Mouse (Mus musculus): ENCODE data around the gene Zfp354a. TPM values are rescaled to one million over a fixed set of nuclear protein-coding genes. Genes with fewer than 3 reads are reported as not detected.
"Not testable (repeated sequence)": the region's sequence is repeated elsewhere in the genome, so short reads cannot be mapped to it uniquely, and the experiment has no call there.

Gene Zfp354a
- polyA plus RNA-seq (2014; fragmentation: Nextera tagmentation; extraction: Ambion mirVana), result 10.3 and 13.4 TPM in 2 replicates

GRCm38 (mm10) chr11:51059151-51059571 is at the start of gene Zfp354a:
Gene Zfp354a, plus strand, starts transcription at chr11:51059257.
- ATAC-seq (ENCODE audit: low FRiP score) (peak; percentile 96), DNase-seq (ENCODE audit: low spot score, missing footprints) (peak; percentile 98)
- Histone ChIP-seq H3K36me3 (ENCODE audit: control insufficient read depth, insufficient read depth, low read length) (no peaks in the 10 kb centered on the region), H3K4me2 (peak within 1 kb of the TSS; percentile 88), H3K9me3 (ENCODE audit: control insufficient read depth, low read length) (no peaks in the 10 kb centered on the region), H3K27me3 (ENCODE audit: control insufficient read depth, insufficient read depth, low read length) (no peaks in the 10 kb centered on the region), H3K4me3 (ENCODE audit: low read depth, low read length) (peak within 1 kb of the TSS; percentile 69), H3K27ac (ENCODE audit: low read depth, low read length) (peak within 1 kb of the TSS; percentile 36; the same call in 1 of the 2 replicates), H3K9ac (ENCODE audit: low read length) (peak within 1 kb of the TSS; percentile 90), H3K4me1 (ENCODE audit: control insufficient read depth, insufficient read depth, low read length) (peaks cover 6% of the 10 kb centered on the region)
- 0% methylated on average over 32 of the region's 32 CpGs for WGBS

GRCm38 (mm10) chr11:51011821-51012220 is 47.2 kb upstream of the Zfp354a start:
- no peak for DNase-seq (ENCODE audit: low spot score, missing footprints)
- Histone ChIP-seq H3K4me2 (no peak overlapping the region), H3K27ac (ENCODE audit: low read depth, low read length) (no peak overlapping the region), H3K9me3 (ENCODE audit: control insufficient read depth, low read length) (no peaks in the 10 kb centered on the region), H3K9ac (ENCODE audit: low read length) (no peak overlapping the region), H3K4me1 (ENCODE audit: control insufficient read depth, insufficient read depth, low read length) (no peaks in the 10 kb centered on the region), H3K27me3 (ENCODE audit: control insufficient read depth, insufficient read depth, low read length) (no peaks in the 10 kb centered on the region), H3K36me3 (ENCODE audit: control insufficient read depth, insufficient read depth, low read length) (no peaks in the 10 kb centered on the region), H3K4me3 (ENCODE audit: low read depth, low read length) (no peak overlapping the region)
- no peak for ATAC-seq (ENCODE audit: low FRiP score)
- WGBS, result 86% methylated on average over 5 of the region's 5 CpGs

GRCm38 (mm10) chr11:51013936-51014335 is 45.1 kb upstream of the Zfp354a start, which contains the start of gene Olfr54:
Gene Olfr54, plus strand, starts transcription at chr11:51014236.
- H3K9me3 ChIP-seq (ENCODE audit: control insufficient read depth, low read length), result no peaks in the 10 kb centered on the region
- H3K36me3 ChIP-seq (ENCODE audit: control insufficient read depth, insufficient read depth, low read length), result no peaks in the 10 kb centered on the region
- WGBS, result 65% methylated on average over 1 of the region's 1 CpGs
- no peaks in the 10 kb centered on the region for H3K27me3 ChIP-seq (ENCODE audit: control insufficient read depth, insufficient read depth, low read length)
- H3K4me2 ChIP-seq, result no peak within 1 kb of the TSS
- no peaks in the 10 kb centered on the region for H3K4me1 ChIP-seq (ENCODE audit: control insufficient read depth, insufficient read depth, low read length)
- H3K4me3 ChIP-seq (ENCODE audit: low read depth, low read length), result no peak within 1 kb of the TSS
- no peak within 1 kb of the TSS for H3K27ac ChIP-seq (ENCODE audit: low read depth, low read length)
- ATAC-seq (ENCODE audit: low FRiP score), result no peak
- H3K9ac ChIP-seq (ENCODE audit: low read length), result no peak within 1 kb of the TSS
- no peak for DNase-seq (ENCODE audit: low spot score, missing footprints)

GRCm38 (mm10) chr11:51016341-51016740 is 42.7 kb upstream of the Zfp354a start:
- no peak overlapping the region for H3K4me3 ChIP-seq (ENCODE audit: low read depth, low read length)
- H3K27ac ChIP-seq (ENCODE audit: low read depth, low read length), result no peak overlapping the region
- no peak overlapping the region for H3K4me2 ChIP-seq
- H3K36me3 ChIP-seq (ENCODE audit: control insufficient read depth, insufficient read depth, low read length), result no peaks in the 10 kb centered on the region
- WGBS, result 61% methylated on average over 2 of the region's 2 CpGs
- no peak for DNase-seq (ENCODE audit: low spot score, missing footprints)
- H3K4me1 ChIP-seq (ENCODE audit: control insufficient read depth, insufficient read depth, low read length), result no peaks in the 10 kb centered on the region
- H3K9me3 ChIP-seq (ENCODE audit: control insufficient read depth, low read length), result no peaks in the 10 kb centered on the region
- H3K9ac ChIP-seq (ENCODE audit: low read length), result no peak overlapping the region
- no peaks in the 10 kb centered on the region for H3K27me3 ChIP-seq (ENCODE audit: control insufficient read depth, insufficient read depth, low read length)
- ATAC-seq (ENCODE audit: low FRiP score), result no peak

- not testable (repeated sequence) for ATAC-seq (ENCODE audit: low FRiP score); H3K27ac ChIP-seq (ENCODE audit: low read depth, low read length); H3K4me3 ChIP-seq (ENCODE audit: low read depth, low read length); H3K36me3 ChIP-seq (ENCODE audit: control insufficient read depth, insufficient read depth, low read length); DNase-seq (ENCODE audit: low spot score, missing footprints); H3K9ac ChIP-seq (ENCODE audit: low read length); H3K9me3 ChIP-seq (ENCODE audit: control insufficient read depth, low read length); H3K4me1 ChIP-seq (ENCODE audit: control insufficient read depth, insufficient read depth, low read length); H3K27me3 ChIP-seq (ENCODE audit: control insufficient read depth, insufficient read depth, low read length); H3K4me2 ChIP-seq
- WGBS, result 80% methylated on average over 11 of the region's 11 CpGs
Measured at GRCm38 (mm10) chr11:51026811-51027210, 32.2 kb upstream of the Zfp354a start.

GRCm38 (mm10) chr11:51029381-51029780 is 29.7 kb upstream of the Zfp354a start:
- H3K4me1 ChIP-seq (ENCODE audit: control insufficient read depth, insufficient read depth, low read length); H3K4me3 ChIP-seq (ENCODE audit: low read depth, low read length); H3K36me3 ChIP-seq (ENCODE audit: control insufficient read depth, insufficient read depth, low read length); H3K27me3 ChIP-seq (ENCODE audit: control insufficient read depth, insufficient read depth, low read length); H3K4me2 ChIP-seq; ATAC-seq (ENCODE audit: low FRiP score); H3K9me3 ChIP-seq (ENCODE audit: control insufficient read depth, low read length); H3K27ac ChIP-seq (ENCODE audit: low read depth, low read length); DNase-seq (ENCODE audit: low spot score, missing footprints); H3K9ac ChIP-seq (ENCODE audit: low read length): not testable (repeated sequence)
- WGBS, result 69% methylated on average over 8 of the region's 8 CpGs

- Histone ChIP-seq H3K27ac (ENCODE audit: low read depth, low read length) (no peak overlapping the region), H3K27me3 (ENCODE audit: control insufficient read depth, insufficient read depth, low read length) (no peaks in the 10 kb centered on the region)
Measured at GRCm38 (mm10) chr11:51030225-51030624, 28.8 kb upstream of the Zfp354a start.

GRCm38 (mm10) chr11:51032851-51033250 is 26.2 kb upstream of the Zfp354a start:
- no peak overlapping the region for H3K9ac ChIP-seq (ENCODE audit: low read length)
- 24% methylated on average over 1 of the region's 1 CpGs for WGBS
- no peaks in the 10 kb centered on the region for H3K4me1 ChIP-seq (ENCODE audit: control insufficient read depth, insufficient read depth, low read length)
- no peak for ATAC-seq (ENCODE audit: low FRiP score)
- no peaks in the 10 kb centered on the region for H3K27me3 ChIP-seq (ENCODE audit: control insufficient read depth, insufficient read depth, low read length)
- H3K4me3 ChIP-seq (ENCODE audit: low read depth, low read length), result no peak overlapping the region
- H3K9me3 ChIP-seq (ENCODE audit: control insufficient read depth, low read length), result no peaks in the 10 kb centered on the region
- no peak overlapping the region for H3K4me2 ChIP-seq
- no peaks in the 10 kb centered on the region for H3K36me3 ChIP-seq (ENCODE audit: control insufficient read depth, insufficient read depth, low read length)
- DNase-seq (ENCODE audit: low spot score, missing footprints), result peak; percentile 97
- H3K27ac ChIP-seq (ENCODE audit: low read depth, low read length), result no peak overlapping the region

More at GRCm38 (mm10) chr11:51030225-51030624, 28.8 kb upstream of the Zfp354a start:
- no peak overlapping the region for H3K4me2 ChIP-seq
- no peak for ATAC-seq (ENCODE audit: low FRiP score)
- H3K9me3 ChIP-seq (ENCODE audit: control insufficient read depth, low read length), result no peaks in the 10 kb centered on the region
- 86% methylated on average over 2 of the region's 2 CpGs for WGBS
- H3K4me3 ChIP-seq (ENCODE audit: low read depth, low read length), result no peak overlapping the region
- H3K36me3 ChIP-seq (ENCODE audit: control insufficient read depth, insufficient read depth, low read length), result no peaks in the 10 kb centered on the region
- no peak overlapping the region for H3K9ac ChIP-seq (ENCODE audit: low read length)
- DNase-seq (ENCODE audit: low spot score, missing footprints), result no peak
- H3K4me1 ChIP-seq (ENCODE audit: control insufficient read depth, insufficient read depth, low read length), result no peaks in the 10 kb centered on the region

GRCm38 (mm10) chr11:51034141-51034540 is 24.9 kb upstream of the Zfp354a start:
- not testable (repeated sequence) for H3K27ac ChIP-seq (ENCODE audit: low read depth, low read length); H3K4me2 ChIP-seq; H3K36me3 ChIP-seq (ENCODE audit: control insufficient read depth, insufficient read depth, low read length); H3K4me1 ChIP-seq (ENCODE audit: control insufficient read depth, insufficient read depth, low read length); H3K4me3 ChIP-seq (ENCODE audit: low read depth, low read length); ATAC-seq (ENCODE audit: low FRiP score); H3K9ac ChIP-seq (ENCODE audit: low read length); H3K27me3 ChIP-seq (ENCODE audit: control insufficient read depth, insufficient read depth, low read length); DNase-seq (ENCODE audit: low spot score, missing footprints); H3K9me3 ChIP-seq (ENCODE audit: control insufficient read depth, low read length)
